Mouse (Mus musculus) kidney, postnatal 10 days (tissue): Measurements from ENCODE around the gene Gm38392.

ENCODE experiments used
- DNase-seq: peaks from one replicate; pipeline ENCODE4 v3.0.0; 2021; ENCODE audit warnings: mixed read lengths

Gene Gm38392

GRCm38 (mm10) chr3:88197741-88198504, 89.1 kb downstream of the Gm38392 start:
- DNase-seq: no peak
